Mouse (Mus musculus): ENCODE measurements around the gene Sez6l. TPM values are rescaled to one million over a fixed set of nuclear protein-coding genes. Genes with fewer than 3 reads are reported as not detected.

Gene Sez6l
- polyA plus RNA-seq, 1 experiment from 2014 or later = 4.7 TPM

DNA sequence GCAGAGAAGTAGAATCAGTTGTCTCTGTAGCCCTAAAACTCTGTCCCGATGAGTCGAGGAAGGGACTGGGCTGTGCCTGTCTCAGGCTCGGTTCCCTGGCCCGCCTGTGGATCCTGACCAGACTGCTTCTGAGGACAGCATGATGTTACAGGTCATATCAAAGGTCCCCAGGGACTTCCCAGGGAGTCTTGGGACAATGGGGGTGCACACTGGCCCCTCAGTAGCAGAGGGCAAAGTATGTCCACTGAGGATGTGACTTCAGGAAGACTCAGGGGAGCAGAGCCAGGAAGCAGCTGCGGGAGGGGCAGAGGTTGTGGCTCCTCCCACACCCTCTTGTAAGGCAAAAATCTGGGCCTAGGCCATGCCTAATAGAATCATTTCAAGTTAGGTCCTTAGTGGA, 90.6 kb downstream of the Sez6l start:
- Histone ChIP-seq H3K27me3 (ENCODE audit: control insufficient read depth, insufficient read depth, low read length) (no peaks in the 10 kb centered on the region), H3K27ac (ENCODE audit: low read depth, low read length) (no peak overlapping the region), H3K9me3 (ENCODE audit: control insufficient read depth, low read length) (no peaks in the 10 kb centered on the region), H3K4me3 (ENCODE audit: low read depth, low read length) (no peak overlapping the region), H3K9ac (ENCODE audit: low read length) (no peak overlapping the region), H3K4me1 (ENCODE audit: control insufficient read depth, insufficient read depth, low read length) (peaks cover 14% of the 10 kb centered on the region; the same call in 1 of the 2 replicates), H3K36me3 (ENCODE audit: control insufficient read depth, insufficient read depth, low read length) (no peaks in the 10 kb centered on the region), H3K4me2 (ENCODE audit: low read depth) (no peak overlapping the region)
- WGBS = 82% methylated on average over 5 of the region's 5 CpGs
- no peak for DNase-seq (ENCODE audit: low spot score)
- ATAC-seq (ENCODE audit: insufficient read depth, low FRiP score, low TSS enrichment) = no peak

DNA sequence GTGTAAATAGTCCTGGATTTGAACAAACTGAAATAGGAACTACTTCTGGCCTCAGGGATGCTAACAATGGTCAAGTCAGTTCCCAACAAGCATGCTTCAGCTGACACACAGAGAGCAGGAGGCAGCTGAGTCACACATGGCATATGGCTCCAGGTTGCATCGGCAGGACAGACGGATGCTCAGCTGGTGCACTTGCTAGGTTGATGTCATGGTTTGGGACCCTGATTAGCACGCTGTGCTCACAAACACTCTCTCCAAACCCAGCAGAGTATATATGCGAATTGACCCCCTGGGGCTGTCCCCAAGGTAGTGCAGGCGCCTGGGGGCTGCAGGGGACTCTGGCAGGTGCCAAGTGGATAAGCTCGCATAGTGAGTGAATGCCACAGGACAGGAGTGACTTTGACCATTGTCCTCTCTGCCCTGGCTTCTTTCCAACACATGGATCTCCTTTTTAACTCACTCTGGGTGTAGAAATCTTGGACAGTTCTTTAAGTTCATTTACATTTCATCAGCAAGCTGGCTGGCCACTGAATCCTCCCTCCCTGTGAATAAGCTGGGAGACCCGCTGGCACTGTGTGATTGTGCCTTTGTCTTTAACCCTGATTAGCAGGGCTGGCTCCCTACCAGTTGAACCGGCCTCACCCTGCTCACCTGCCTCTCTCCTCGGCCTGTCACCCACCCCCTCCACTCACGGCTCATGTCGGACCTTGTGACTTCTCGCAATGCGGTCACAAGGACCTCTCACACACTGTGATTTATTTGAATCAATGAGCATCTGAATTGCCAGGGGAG, 91.9 kb downstream of the Sez6l start:
- H3K4me1 ChIP-seq (ENCODE audit: control insufficient read depth, insufficient read depth, low read length) = peaks cover 14% of the 10 kb centered on the region; the same call in 1 of the 2 replicates
- H3K9me3 ChIP-seq (ENCODE audit: control insufficient read depth, low read length) = no peaks in the 10 kb centered on the region
- H3K36me3 ChIP-seq (ENCODE audit: control insufficient read depth, insufficient read depth, low read length) = no peaks in the 10 kb centered on the region
- H3K27ac ChIP-seq (ENCODE audit: low read depth, low read length) = no peak overlapping the region
- ATAC-seq (ENCODE audit: insufficient read depth, low FRiP score, low TSS enrichment) (no peak), DNase-seq (ENCODE audit: low spot score) (no peak)
- H3K9ac ChIP-seq (ENCODE audit: low read length) = 0 out of 2 replicates have a peak overlapping the region, but pooled peaks have one; percentile 10
- no peaks in the 10 kb centered on the region for H3K27me3 ChIP-seq (ENCODE audit: control insufficient read depth, insufficient read depth, low read length)
- H3K4me2 ChIP-seq (ENCODE audit: low read depth) = no peak overlapping the region
- WGBS = 19% methylated on average over 13 of the region's 13 CpGs
- H3K4me3 ChIP-seq (ENCODE audit: low read depth, low read length) = no peak overlapping the region

DNA sequence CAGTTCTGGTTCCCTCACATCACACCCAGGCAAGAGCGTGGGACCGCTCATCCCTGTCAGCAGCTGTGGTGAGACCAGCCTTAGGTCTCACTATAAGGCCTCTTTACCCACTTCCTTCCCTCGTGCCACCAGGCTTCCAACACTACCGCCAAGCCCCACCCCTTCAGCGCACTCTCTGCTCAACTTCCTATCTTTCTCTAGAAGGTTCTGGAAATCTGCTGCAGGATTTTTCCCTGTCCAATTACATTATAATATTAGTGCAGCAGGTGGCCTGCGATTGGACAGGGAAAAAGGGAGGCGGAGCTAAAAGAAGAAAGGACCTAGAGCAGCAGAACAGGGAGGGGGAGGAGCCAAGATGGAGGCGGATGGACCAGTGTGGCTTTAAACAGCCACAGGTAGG, 94.0 kb downstream of the Sez6l start:
- Histone ChIP-seq H3K4me1 (ENCODE audit: control insufficient read depth, insufficient read depth, low read length) (peaks cover 17% of the 10 kb centered on the region; the same call in 1 of the 2 replicates), H3K36me3 (ENCODE audit: control insufficient read depth, insufficient read depth, low read length) (no peaks in the 10 kb centered on the region), H3K9ac (ENCODE audit: low read length) (no peak overlapping the region), H3K27me3 (ENCODE audit: control insufficient read depth, insufficient read depth, low read length) (no peaks in the 10 kb centered on the region), H3K9me3 (ENCODE audit: control insufficient read depth, low read length) (no peaks in the 10 kb centered on the region), H3K4me3 (ENCODE audit: low read depth, low read length) (no peak overlapping the region), H3K27ac (ENCODE audit: low read depth, low read length) (no peak overlapping the region), H3K4me2 (ENCODE audit: low read depth) (no peak overlapping the region)
- ATAC-seq (ENCODE audit: insufficient read depth, low FRiP score, low TSS enrichment) (no peak), DNase-seq (ENCODE audit: low spot score) (no peak)
- WGBS = 89% methylated on average over 8 of the region's 8 CpGs

DNA sequence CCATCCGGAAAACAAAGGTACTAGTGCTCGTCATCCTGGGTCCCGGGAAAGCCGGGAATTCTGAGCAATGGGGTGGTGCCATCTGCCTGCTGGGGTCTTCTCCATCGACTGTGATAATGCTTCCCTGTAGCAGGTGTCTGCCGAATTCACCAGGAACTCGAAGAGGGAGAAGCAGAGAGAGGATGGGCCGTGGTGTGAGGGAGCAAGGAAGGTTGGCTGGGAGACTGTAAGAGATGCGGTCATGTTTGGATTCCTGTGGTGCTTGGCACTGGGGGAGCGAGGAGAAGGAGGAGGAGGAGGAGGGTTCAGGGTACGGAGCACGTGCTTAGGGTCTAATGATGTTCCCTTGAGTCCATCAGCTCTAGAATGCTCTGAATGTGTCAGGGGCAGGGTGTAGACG, 94.4 kb downstream of the Sez6l start:
- no peaks in the 10 kb centered on the region for H3K36me3 ChIP-seq (ENCODE audit: control insufficient read depth, insufficient read depth, low read length)
- no peak for DNase-seq (ENCODE audit: low spot score)
- ATAC-seq (ENCODE audit: insufficient read depth, low FRiP score, low TSS enrichment) = no peak
- H3K9ac ChIP-seq (ENCODE audit: low read length) = no peak overlapping the region
- H3K4me2 ChIP-seq (ENCODE audit: low read depth) = no peak overlapping the region
- 73% methylated on average over 13 of the region's 13 CpGs for WGBS
- H3K9me3 ChIP-seq (ENCODE audit: control insufficient read depth, low read length) = no peaks in the 10 kb centered on the region
- no peak overlapping the region for H3K4me3 ChIP-seq (ENCODE audit: low read depth, low read length)
- H3K27ac ChIP-seq (ENCODE audit: low read depth, low read length) = no peak overlapping the region
- H3K27me3 ChIP-seq (ENCODE audit: control insufficient read depth, insufficient read depth, low read length) = no peaks in the 10 kb centered on the region
- peaks cover 17% of the 10 kb centered on the region; the same call in 1 of the 2 replicates for H3K4me1 ChIP-seq (ENCODE audit: control insufficient read depth, insufficient read depth, low read length)

DNA sequence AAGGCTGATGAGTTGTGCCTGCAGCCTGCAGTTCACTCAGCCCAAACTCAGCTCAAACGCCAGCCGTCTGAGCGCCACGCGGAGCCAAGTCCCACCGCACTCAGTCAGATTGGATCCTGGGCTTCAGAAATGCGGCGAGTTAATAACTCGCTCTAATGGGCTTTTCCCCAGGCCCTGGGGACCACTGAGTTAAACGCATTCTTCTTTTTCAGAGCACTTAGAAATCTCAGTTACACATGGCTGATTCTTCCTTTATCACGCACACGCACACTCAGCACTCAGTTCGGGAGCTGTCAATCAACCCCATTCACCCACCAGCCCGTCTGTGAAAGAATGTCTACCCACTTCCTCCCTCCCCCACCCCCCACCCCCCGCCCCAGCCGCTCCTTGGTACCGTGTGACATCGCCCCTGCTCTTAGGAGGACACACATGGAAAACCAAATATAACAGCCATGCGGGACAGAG, 95.0 kb downstream of the Sez6l start:
- 0 out of 2 replicates have a peak, but pooled peaks have one; percentile 13 for ATAC-seq (ENCODE audit: insufficient read depth, low FRiP score, low TSS enrichment)
- 43% methylated on average over 19 of the region's 19 CpGs for WGBS
- no peaks in the 10 kb centered on the region for H3K36me3 ChIP-seq (ENCODE audit: control insufficient read depth, insufficient read depth, low read length)
- H3K4me3 ChIP-seq (ENCODE audit: low read depth, low read length) = no peak overlapping the region
- peaks cover 17% of the 10 kb centered on the region; the same call in 1 of the 2 replicates for H3K4me1 ChIP-seq (ENCODE audit: control insufficient read depth, insufficient read depth, low read length)
- no peaks in the 10 kb centered on the region for H3K9me3 ChIP-seq (ENCODE audit: control insufficient read depth, low read length)
- no peak overlapping the region for H3K9ac ChIP-seq (ENCODE audit: low read length)
- peak; percentile 46 for DNase-seq (ENCODE audit: low spot score)
- no peaks in the 10 kb centered on the region for H3K27me3 ChIP-seq (ENCODE audit: control insufficient read depth, insufficient read depth, low read length)
- no peak overlapping the region for H3K4me2 ChIP-seq (ENCODE audit: low read depth)
- no peak overlapping the region for H3K27ac ChIP-seq (ENCODE audit: low read depth, low read length)

DNA sequence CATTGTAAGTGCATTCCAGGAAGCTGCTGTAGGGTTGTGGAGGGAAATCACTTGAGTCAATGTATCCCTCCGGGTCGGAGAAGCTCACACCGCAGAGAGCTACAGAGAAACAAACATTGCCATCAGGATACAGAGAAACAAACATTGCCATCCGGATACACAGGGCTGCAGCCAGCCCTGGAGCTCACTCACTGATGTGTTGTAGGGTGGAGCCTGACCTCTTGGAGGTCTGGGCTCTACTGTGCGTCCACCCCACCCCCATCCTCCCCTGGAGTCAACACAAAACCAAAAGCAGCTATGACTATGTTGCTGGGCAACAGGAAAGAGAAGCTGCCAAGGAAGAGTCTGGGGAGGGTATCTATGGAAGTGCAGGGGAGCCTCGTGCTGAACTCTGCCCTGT, 103.5 kb downstream of the Sez6l start:
- Histone ChIP-seq H3K36me3 (ENCODE audit: control insufficient read depth, insufficient read depth, low read length) (no peaks in the 10 kb centered on the region), H3K4me3 (ENCODE audit: low read depth, low read length) (no peak overlapping the region), H3K4me2 (ENCODE audit: low read depth) (no peak overlapping the region), H3K27me3 (ENCODE audit: control insufficient read depth, insufficient read depth, low read length) (no peaks in the 10 kb centered on the region; the same call in 1 of the 2 replicates), H3K9ac (ENCODE audit: low read length) (no peak overlapping the region), H3K27ac (ENCODE audit: low read depth, low read length) (no peak overlapping the region), H3K4me1 (ENCODE audit: control insufficient read depth, insufficient read depth, low read length) (no peaks in the 10 kb centered on the region), H3K9me3 (ENCODE audit: control insufficient read depth, low read length) (no peaks in the 10 kb centered on the region)
- DNase-seq (ENCODE audit: low spot score) = no peak
- ATAC-seq (ENCODE audit: insufficient read depth, low FRiP score, low TSS enrichment) = no peak
- WGBS = 53% methylated on average over 6 of the region's 6 CpGs

DNA sequence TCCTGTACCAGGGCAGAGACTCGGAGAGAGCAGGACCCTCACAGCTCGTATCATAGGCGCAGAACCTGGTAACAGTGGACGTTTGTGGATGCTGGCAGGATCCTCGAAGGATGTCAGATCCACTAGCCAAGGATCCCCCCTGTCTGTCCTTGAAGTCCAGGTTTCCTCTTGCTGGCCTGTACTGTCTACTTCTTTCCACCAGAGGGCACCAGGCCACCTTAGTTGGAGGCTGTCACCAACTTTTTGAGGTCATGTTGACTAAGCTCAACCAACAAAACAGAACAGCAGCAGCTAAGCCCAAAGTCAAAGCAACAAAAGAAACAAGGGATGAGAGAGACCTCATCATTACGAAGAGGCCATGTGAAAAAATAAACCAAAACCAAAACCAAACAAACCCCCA, 106.8 kb downstream of the Sez6l start:
- DNase-seq (ENCODE audit: low spot score) = peak; percentile 41
- Histone ChIP-seq H3K4me3 (ENCODE audit: low read depth, low read length) (no peak overlapping the region), H3K36me3 (ENCODE audit: control insufficient read depth, insufficient read depth, low read length) (no peaks in the 10 kb centered on the region), H3K27me3 (ENCODE audit: control insufficient read depth, insufficient read depth, low read length) (no peaks in the 10 kb centered on the region), H3K4me1 (ENCODE audit: control insufficient read depth, insufficient read depth, low read length) (no peaks in the 10 kb centered on the region), H3K4me2 (ENCODE audit: low read depth) (no peak overlapping the region), H3K27ac (ENCODE audit: low read depth, low read length) (no peak overlapping the region), H3K9me3 (ENCODE audit: control insufficient read depth, low read length) (no peaks in the 10 kb centered on the region), H3K9ac (ENCODE audit: low read length) (no peak overlapping the region)
- no peak for ATAC-seq (ENCODE audit: insufficient read depth, low FRiP score, low TSS enrichment)
- WGBS = 74% methylated on average over 6 of the region's 6 CpGs

DNA sequence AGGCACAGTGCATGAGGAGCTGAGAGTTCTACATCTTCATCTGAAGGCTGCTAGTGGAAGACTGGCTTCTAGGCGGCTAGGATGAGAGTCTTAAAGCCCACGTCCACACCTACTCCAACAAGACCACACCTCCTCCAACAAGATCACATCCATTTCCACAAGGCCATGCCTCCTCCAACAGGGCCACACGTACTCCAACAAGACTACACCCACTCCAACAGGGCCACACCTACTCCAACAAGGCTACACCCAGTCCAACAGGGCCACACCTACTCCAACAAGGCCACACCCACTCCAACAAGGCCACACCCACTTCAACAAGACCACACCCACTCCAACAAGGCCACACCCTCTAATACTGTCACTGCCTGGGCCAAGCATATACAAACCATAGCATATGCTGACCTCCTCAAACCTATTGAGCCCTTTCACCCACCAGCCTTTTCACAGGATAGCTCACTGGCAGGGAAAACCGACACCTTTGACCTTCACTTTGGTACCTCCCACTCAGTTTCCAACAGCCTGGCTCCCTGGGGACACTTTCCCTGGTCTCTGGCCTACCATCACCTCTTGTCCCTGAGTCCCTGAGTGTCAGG, 107.9 kb downstream of the Sez6l start:
- Histone ChIP-seq H3K4me1 (ENCODE audit: control insufficient read depth, insufficient read depth, low read length) (no peaks in the 10 kb centered on the region), H3K9ac (ENCODE audit: low read length) (no peak overlapping the region), H3K27me3 (ENCODE audit: control insufficient read depth, insufficient read depth, low read length) (no peaks in the 10 kb centered on the region), H3K27ac (ENCODE audit: low read depth, low read length) (no peak overlapping the region), H3K9me3 (ENCODE audit: control insufficient read depth, low read length) (no peaks in the 10 kb centered on the region), H3K4me3 (ENCODE audit: low read depth, low read length) (no peak overlapping the region), H3K4me2 (ENCODE audit: low read depth) (no peak overlapping the region), H3K36me3 (ENCODE audit: control insufficient read depth, insufficient read depth, low read length) (no peaks in the 10 kb centered on the region)
- no peak for DNase-seq (ENCODE audit: low spot score)
- no peak for ATAC-seq (ENCODE audit: insufficient read depth, low FRiP score, low TSS enrichment)
- 86% methylated on average over 4 of the region's 4 CpGs for WGBS

DNA sequence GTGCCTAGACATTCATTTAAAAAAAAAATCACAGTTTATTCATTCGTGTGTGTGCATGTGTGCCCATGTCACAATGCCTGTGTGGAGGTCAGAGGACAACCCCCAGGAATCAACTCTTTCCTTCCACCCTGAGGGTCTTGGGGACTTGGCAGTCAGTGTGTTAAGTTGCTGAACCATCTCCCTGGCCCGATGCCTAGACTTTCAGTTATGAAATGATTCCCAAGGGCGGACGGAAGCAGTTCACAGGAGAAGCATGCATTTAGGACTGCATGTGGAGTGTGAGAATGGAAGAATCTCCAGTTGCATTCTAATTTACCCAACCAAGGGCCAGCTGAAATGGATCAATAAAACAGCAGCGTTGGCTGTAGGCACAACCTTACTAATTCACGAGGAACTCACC, 110.7 kb downstream of the Sez6l start:
- no peak overlapping the region for H3K4me2 ChIP-seq (ENCODE audit: low read depth)
- no peaks in the 10 kb centered on the region for H3K27me3 ChIP-seq (ENCODE audit: control insufficient read depth, insufficient read depth, low read length)
- no peaks in the 10 kb centered on the region for H3K9me3 ChIP-seq (ENCODE audit: control insufficient read depth, low read length)
- ATAC-seq (ENCODE audit: insufficient read depth, low FRiP score, low TSS enrichment) = no peak
- no peaks in the 10 kb centered on the region for H3K36me3 ChIP-seq (ENCODE audit: control insufficient read depth, insufficient read depth, low read length)
- H3K9ac ChIP-seq (ENCODE audit: low read length) = no peak overlapping the region
- H3K27ac ChIP-seq (ENCODE audit: low read depth, low read length) = no peak overlapping the region
- H3K4me3 ChIP-seq (ENCODE audit: low read depth, low read length) = no peak overlapping the region
- no peak for DNase-seq (ENCODE audit: low spot score)
- no peaks in the 10 kb centered on the region for H3K4me1 ChIP-seq (ENCODE audit: control insufficient read depth, insufficient read depth, low read length)
- 71% methylated on average over 6 of the region's 6 CpGs for WGBS
